Mouse (Mus musculus) forebrain, embryonic 16.5 days (tissue): ENCODE measurements around the gene Ubl4b. TPM values are rescaled to one million over a fixed set of nuclear protein-coding genes. Genes with fewer than 3 reads are reported as not detected.

Source experiments
- ATAC-seq: fragments of 200-750 bp; cut with Nextera tagmentation; 2 replicates; pipeline ENCODE4 v1.8.0; 2017; ENCODE audit warnings: mild to moderate bottlenecking, moderate library complexity
- H3K27ac ChIP-seq: fragments of 300-500 bp; sonication (generic); 2 replicates; pipeline ENCODE4 v1.5.1; 2014; ENCODE audit warnings: low read length, control low read depth
- H3K27me3 ChIP-seq: fragments of 300-500 bp; sonication (generic); replicated peaks from 2 replicates; pipeline ENCODE4 v1.6.1; 2014; ENCODE audit warnings: low read length; ENCODE audit not compliant: control insufficient read depth, insufficient read depth
- H3K36me3 ChIP-seq: fragments of 300-500 bp; sonication (generic); 2 replicates; pipeline ENCODE4 v1.6.1; 2014; ENCODE audit not compliant: control insufficient read depth, insufficient read depth
- H3K4me1 ChIP-seq: fragments of 300-500 bp; sonication (generic); replicated peaks from 2 replicates; pipeline ENCODE4 v1.6.1; 2014; ENCODE audit warnings: low read length; ENCODE audit not compliant: control insufficient read depth, insufficient read depth
- H3K4me2 ChIP-seq: fragments of 300-500 bp; sonication (generic); 2 replicates; pipeline ENCODE4 v1.6.1; 2014; ENCODE audit warnings: mild to moderate bottlenecking, low read length, control low read depth
- H3K4me3 ChIP-seq: fragments of 300-500 bp; sonication (generic); replicated peaks from 2 replicates; pipeline ENCODE4 v1.5.1; 2014; ENCODE audit warnings: mild to moderate bottlenecking, low read length, control low read depth
- H3K9ac ChIP-seq: fragments of 300-500 bp; sonication (generic); replicated peaks from 2 replicates; pipeline ENCODE4 v1.6.1; 2014; ENCODE audit warnings: low read depth, low read length, control low read depth
- H3K9me3 ChIP-seq: fragments of 300-500 bp; sonication (generic); 2 replicates; pipeline ENCODE4 v1.6.1; 2016; ENCODE audit warnings: low read length; ENCODE audit not compliant: control insufficient read depth
- WGBS: fragments of 180-500 bp; shearing (Covaris S2); extraction: QIAGEN DNeasy Blood & Tissue Kit; methylation state at CpG from one replicate; pipeline ENCODE4 v1.1.7; 2014; 5-methylcytosine and 5-hydroxymethylcytosine counted together
- polyA plus RNA-seq: library from polyadenylated mRNA; unstranded; fragments of >200 nt; fragmentation: Nextera tagmentation; extraction: Ambion mirVana; gene quantifications from 2 replicates; pipeline ENCODE4 v1.2.1, GENCODE M21; 2015

Ubl4b gene
- polyA plus RNA-seq, 1 experiment from 2014 or later = not detected

GRCm38 (mm10) chr3:107515989-107516388 lies 38.9 kb downstream of the Ubl4b start:
- Histone ChIP-seq H3K9me3 (no peaks in the 10 kb centered on the region), H3K9ac (no peak overlapping the region), H3K4me1 (peaks cover 19% of the 10 kb centered on the region), H3K27me3 (no peaks in the 10 kb centered on the region), H3K4me3 (no peak overlapping the region), H3K4me2 (peak overlapping the region; percentile 86), H3K36me3 (no peaks in the 10 kb centered on the region), H3K27ac (no peak overlapping the region)
- ATAC-seq = no peak
- WGBS = 74% methylated on average over 4 of the region's 4 CpGs

- Histone ChIP-seq H3K27me3 (no peaks in the 10 kb centered on the region), H3K9me3 (no peaks in the 10 kb centered on the region), H3K4me2 (no peak overlapping the region), H3K4me3 (no peak overlapping the region), H3K4me1 (peaks cover 7% of the 10 kb centered on the region), H3K9ac (no peak overlapping the region), H3K27ac (no peak overlapping the region), H3K36me3 (no peaks in the 10 kb centered on the region)
- ATAC-seq = no peak
- WGBS = 77% methylated on average over 3 of the region's 3 CpGs
These were observed 43.5 kb downstream of the Ubl4b start for GRCm38 (mm10) chr3:107511416-107511815.

GRCm38 (mm10) chr3:107508696-107509095 lies 46.2 kb downstream of the Ubl4b start:
- peak overlapping the region; percentile 21; the same call in 1 of the 2 replicates for H3K27ac ChIP-seq
- no peaks in the 10 kb centered on the region for H3K27me3 ChIP-seq
- no peak overlapping the region for H3K9ac ChIP-seq
- H3K4me3 ChIP-seq = no peak overlapping the region
- no peaks in the 10 kb centered on the region for H3K9me3 ChIP-seq
- ATAC-seq = 0 out of 2 replicates have a peak, but pooled peaks have one; percentile 10
- 69% methylated on average over 8 of the region's 8 CpGs for WGBS
- peaks cover 18% of the 10 kb centered on the region for H3K4me1 ChIP-seq
- no peaks in the 10 kb centered on the region for H3K36me3 ChIP-seq
- no peak overlapping the region for H3K4me2 ChIP-seq

GRCm38 (mm10) chr3:107507966-107508365 lies 46.9 kb downstream of the Ubl4b start:
- no peak overlapping the region for H3K27ac ChIP-seq
- H3K27me3 ChIP-seq = no peaks in the 10 kb centered on the region
- 92% methylated on average over 9 of the region's 9 CpGs for WGBS
- H3K4me2 ChIP-seq = no peak overlapping the region
- H3K9ac ChIP-seq = no peak overlapping the region
- no peak overlapping the region for H3K4me3 ChIP-seq
- peaks cover 20% of the 10 kb centered on the region for H3K4me1 ChIP-seq
- H3K9me3 ChIP-seq = no peaks in the 10 kb centered on the region
- no peak for ATAC-seq
- no peaks in the 10 kb centered on the region for H3K36me3 ChIP-seq

- no peak overlapping the region for H3K9ac ChIP-seq
- ATAC-seq = no peak
- H3K9me3 ChIP-seq = no peaks in the 10 kb centered on the region
These were observed 48.3 kb downstream of the Ubl4b start for GRCm38 (mm10) chr3:107506531-107506930.

GRCm38 (mm10) chr3:107505464-107506367 lies 49.2 kb downstream of the Ubl4b start:
- WGBS = 11% methylated on average over 4 of the region's 4 CpGs
- Histone ChIP-seq H3K36me3 (no peaks in the 10 kb centered on the region), H3K4me3 (no peak overlapping the region), H3K9me3 (no peaks in the 10 kb centered on the region), H3K27ac (peak overlapping the region; percentile 82), H3K27me3 (no peaks in the 10 kb centered on the region), H3K4me1 (peaks cover 39% of the 10 kb centered on the region), H3K9ac (0 out of 2 replicates have a peak overlapping the region, but pooled peaks have one; percentile 14), H3K4me2 (peak overlapping the region; percentile 3)
- peak; percentile 81 for ATAC-seq

More at GRCm38 (mm10) chr3:107506531-107506930, 48.3 kb downstream of the Ubl4b start:
- no peaks in the 10 kb centered on the region for H3K36me3 ChIP-seq
- WGBS = 58% methylated on average over 4 of the region's 4 CpGs
- no peak overlapping the region for H3K4me2 ChIP-seq
- H3K27ac ChIP-seq = peak overlapping the region; percentile 82
- H3K27me3 ChIP-seq = no peaks in the 10 kb centered on the region
- H3K4me3 ChIP-seq = no peak overlapping the region
- peaks cover 30% of the 10 kb centered on the region for H3K4me1 ChIP-seq

- H3K9me3 ChIP-seq = no peaks in the 10 kb centered on the region
- no peak overlapping the region for H3K9ac ChIP-seq
- H3K27me3 ChIP-seq = no peaks in the 10 kb centered on the region
- no peak overlapping the region for H3K4me2 ChIP-seq
- WGBS = 77% methylated on average over 1 of the region's 1 CpGs
- H3K27ac ChIP-seq = no peak overlapping the region
- H3K36me3 ChIP-seq = no peaks in the 10 kb centered on the region
- no peak for ATAC-seq
- H3K4me1 ChIP-seq = peaks cover 39% of the 10 kb centered on the region
- H3K4me3 ChIP-seq = no peak overlapping the region
These were observed 50.3 kb downstream of the Ubl4b start for GRCm38 (mm10) chr3:107504542-107504941.

GRCm38 (mm10) chr3:107503716-107504115 lies 51.2 kb downstream of the Ubl4b start:
- ATAC-seq = no peak

More at GRCm38 (mm10) chr3:107503716-107504115, 51.2 kb downstream of the Ubl4b start:
- Histone ChIP-seq H3K9me3 (no peaks in the 10 kb centered on the region), H3K36me3 (no peaks in the 10 kb centered on the region), H3K9ac (no peak overlapping the region), H3K27me3 (no peaks in the 10 kb centered on the region), H3K27ac (no peak overlapping the region), H3K4me2 (no peak overlapping the region), H3K4me1 (peaks cover 39% of the 10 kb centered on the region), H3K4me3 (no peak overlapping the region)
- WGBS = 66% methylated on average over 2 of the region's 2 CpGs
